Mouse (Mus musculus) forebrain, embryonic 15.5 days (tissue): ENCODE measurements around the gene Olfr275. TPM values are rescaled to one million over a fixed set of nuclear protein-coding genes. Genes with fewer than 3 reads are reported as not detected.

ENCODE experiments used
- polyA plus RNA-seq: library from polyadenylated mRNA; unstranded; fragments of >200 nt; fragmentation: Nextera tagmentation; extraction: Ambion mirVana; gene quantifications from 2 replicates; pipeline ENCODE4 v1.2.1, GENCODE M21; 2015

Gene Olfr275
- polyA plus RNA-seq, 1 experiment from 2014 or later: not detected

Other genes starting within 250 kb of the Olfr275 start
- not detected in 2 replicates for gene Toporsl, start 218.3 kb upstream of the Olfr275 start, polyA plus RNA-seq
- not detected in 2 replicates for gene Olfr273, start 44.6 kb downstream of the Olfr275 start, polyA plus RNA-seq
- not detected in 2 replicates for gene Olfr272, start 104.6 kb downstream of the Olfr275 start, polyA plus RNA-seq
- not detected in 2 replicates for gene Olfr270, start 149.9 kb downstream of the Olfr275 start, polyA plus RNA-seq
- not detected in 2 replicates for gene Nipsnap3a, start 174.7 kb downstream of the Olfr275 start, polyA plus RNA-seq
- gene Nipsnap3b, start 197.3 kb downstream of the Olfr275 start, polyA plus RNA-seq: 141 and 152 TPM in 2 replicates